Comparison of ENCODE assay signal across 8 mouse cellular contexts in genomic region chr8:84687705-84688100, GRCm38 (mm10). TPM values are rescaled to one million over a fixed set of nuclear protein-coding genes. Genes with fewer than 3 reads are reported as not detected.
A peak's percentile ranks its signal among the peaks of the same experiment; 100 is the strongest.
DNase-seq lines count a peak whose midpoint lies in the region; ATAC-seq and TF ChIP-seq lines count a peak whose summit lies in the region.

Gene Nacc1 (minus strand): TSS chr8:84687862.

- peak within 1 kb of the TSS; percentile 100 for H3K4me3 ChIP-seq in hindbrain, postnatal 0 days (ENCODE audit: low read length)
- H3K4me3 ChIP-seq in megakaryocyte, embryonic 14.5 days (replicated peaks): peak within 1 kb of the TSS; percentile 94

- H3K4me2 ChIP-seq in hindbrain, postnatal 0 days (ENCODE audit: low read depth, low read length): peak within 1 kb of the TSS; percentile 94

- H3K27ac ChIP-seq in hindbrain, postnatal 0 days: peak within 1 kb of the TSS; percentile 89

- H3K9me3 ChIP-seq in hindbrain, postnatal 0 days (ENCODE audit: low read length): no peaks in the 10 kb centered on the region
- no peaks in the 10 kb centered on the region for H3K9me3 ChIP-seq in megakaryocyte, embryonic 14.5 days

- no peaks in the 10 kb centered on the region for H3K27me3 ChIP-seq in hindbrain, postnatal 0 days (ENCODE audit: insufficient read depth, low read length)
- H3K27me3 ChIP-seq in megakaryocyte, embryonic 14.5 days (replicated peaks): no peaks in the 10 kb centered on the region

- ATAC-seq in hindbrain, postnatal 0 days: peak; percentile 81

- peak within 1 kb of the TSS; percentile 100 for H3K9ac ChIP-seq in hindbrain, postnatal 0 days (replicated peaks; ENCODE audit: low read length)

- peaks cover 8% of the 10 kb centered on the region for H3K36me3 ChIP-seq in hindbrain, postnatal 0 days (ENCODE audit: insufficient read depth, low read length)
- peaks cover 46% of the 10 kb centered on the region for H3K36me3 ChIP-seq in megakaryocyte, embryonic 14.5 days (replicated peaks; ENCODE audit: low read length)

- WGBS in hindbrain, postnatal 0 days: under 1% methylated on average over 36 of the region's 37 CpGs

- no peak for TF ChIP-seq CTCF in hindbrain, postnatal 0 days (IDR thresholded peaks at IDR 0.05; ENCODE audit: low read depth)

- H3K4me1 ChIP-seq in hindbrain, postnatal 0 days (ENCODE audit: insufficient read depth, low read length): peaks cover 22% of the 10 kb centered on the region
- peaks cover 73% of the 10 kb centered on the region for H3K4me1 ChIP-seq in megakaryocyte, embryonic 14.5 days

- peak; percentile 96 for DNase-seq in ZHBTc4 (ENCODE audit: low read depth, low spot score)
- peak; percentile 65 to 84 for DNase-seq in cerebellum, postnatal 4 days (ENCODE audit: low spot score in 2 of 2)
- DNase-seq in gastrocnemius, adult 8-10 months (ENCODE audit: low spot score in 2 of 2): peak; percentile 72 to 77
- DNase-seq in hindbrain, postnatal 0 days (ENCODE audit: low spot score): peak; percentile 95
- DNase-seq in left cerebral cortex, adult 9 months (ENCODE audit: low spot score in 2 of 2): peak; percentile 58 to 77
- DNase-seq in right cerebral cortex, postnatal 14 days: peak; percentile 88
- peak; percentile 83 for DNase-seq in yolk sac, embryonic 10.5 days (ENCODE audit: low spot score)

RNA-seq across cellular contexts. Expression of gene Nacc1, which starts in this region (rescaled TPM):
- total RNA-seq in gastrocnemius, adult 8-10 months (2022): 10 to 100 TPM; 17.6 to 26.4 (median 20.7) TPM
- total RNA-seq in hindbrain, postnatal 0 days (2014; rRNA removed): 110 and 129 TPM in 2 replicates
- polyA plus RNA-seq in hindbrain, postnatal 0 days (2015; fragmentation: Nextera tagmentation; extraction: Ambion mirVana): 13.8 and 14.9 TPM in 2 replicates
- 144 and 266 TPM in 2 replicates for polyA plus RNA-seq in megakaryocyte, embryonic 14.5 days (2012; ENCODE audit: insufficient read depth, low replicate concordance)

Comparison
In these comparisons a context has a peak if more than half of its experiments do, and no peak if none do; other contexts are left out.
1. Peak in every context shown above with its lines: DNase-seq, ATAC-seq, H3K4me3 ChIP-seq and H3K27ac ChIP-seq.